Mouse (Mus musculus) hindbrain, embryonic 10.5 days (tissue): ENCODE data around the gene Rab6b. TPM values are rescaled to one million over a fixed set of nuclear protein-coding genes. Genes with fewer than 3 reads are reported as not detected.
A peak's percentile ranks its signal among the peaks of the same experiment; 100 is the strongest.

Experiments
- DNase-seq: peaks from one replicate; pipeline ENCODE4 v3.0.0-alpha.2; 2017; ENCODE audit warnings: low spot score
- H3K27ac ChIP-seq: fragments of 300-500 bp; sonication (generic); 2 replicates; pipeline ENCODE4 v1.5.1; 2016; ENCODE audit warnings: mild to moderate bottlenecking, moderate library complexity
- H3K27me3 ChIP-seq: fragments of 300-500 bp; sonication (generic); 2 replicates; pipeline ENCODE4 v1.6.1; 2016; ENCODE audit warnings: mild to moderate bottlenecking; ENCODE audit not compliant: poor library complexity, insufficient read depth, severe bottlenecking
- H3K36me3 ChIP-seq: fragments of 300-500 bp; sonication (generic); 2 replicates; pipeline ENCODE4 v1.6.1; 2016; ENCODE audit warnings: mild to moderate bottlenecking, moderate library complexity
- H3K4me1 ChIP-seq: fragments of 300-500 bp; sonication (generic); replicated peaks from 2 replicates; pipeline ENCODE4 v1.6.1; 2016; ENCODE audit warnings: mild to moderate bottlenecking
- H3K4me3 ChIP-seq: fragments of 300-500 bp; sonication (generic); 2 replicates; pipeline ENCODE4 v1.5.1; 2016; ENCODE audit warnings: mild to moderate bottlenecking, moderate library complexity
- H3K9me3 ChIP-seq: fragments of 300-500 bp; sonication (generic); 2 replicates; pipeline ENCODE4 v1.6.1; 2016; ENCODE audit warnings: mild to moderate bottlenecking, moderate library complexity
- WGBS: fragments of 180-500 bp; shearing (Covaris S2); methylation state at CpG from one replicate; pipeline ENCODE4 v1.1.7; 2016; 5-methylcytosine and 5-hydroxymethylcytosine counted together
- polyA plus RNA-seq: library from polyadenylated mRNA; unstranded; fragments of >200 nt; fragmentation: Nextera tagmentation; extraction: Ambion mirVana; gene quantifications from 2 replicates; pipeline ENCODE4 v1.2.1, GENCODE M21; 2016

The Rab6b gene
- polyA plus RNA-seq, 1 experiment from 2014 or later: 29.0 TPM

- WGBS: 18% methylated on average over 18 of the region's 18 CpGs
- peak overlapping the region; percentile 83 for H3K4me3 ChIP-seq
- no peaks in the 10 kb centered on the region for H3K9me3 ChIP-seq
- peak overlapping the region; percentile 92 for H3K27ac ChIP-seq
- peaks cover 7% of the 10 kb centered on the region; the same call in 1 of the 2 replicates for H3K36me3 ChIP-seq
- no peak for DNase-seq
- H3K4me1 ChIP-seq: peaks cover 62% of the 10 kb centered on the region
- peaks cover 55% of the 10 kb centered on the region for H3K27me3 ChIP-seq
Measured at GRCm38 (mm10) chr9:103110727-103111501, 673 bp upstream of the Rab6b start.

GRCm38 (mm10) chr9:103112471-103113271, 1.1 kb downstream of the Rab6b start:
- Histone ChIP-seq H3K27ac (peak overlapping the region; percentile 92), H3K36me3 (peaks cover 13% of the 10 kb centered on the region; the same call in 1 of the 2 replicates), H3K9me3 (no peaks in the 10 kb centered on the region), H3K4me3 (peak overlapping the region; percentile 83), H3K4me1 (peaks cover 79% of the 10 kb centered on the region), H3K27me3 (peaks cover 55% of the 10 kb centered on the region)
- no peak for DNase-seq
- under 1% methylated on average over 35 of the region's 35 CpGs for WGBS

DNA sequence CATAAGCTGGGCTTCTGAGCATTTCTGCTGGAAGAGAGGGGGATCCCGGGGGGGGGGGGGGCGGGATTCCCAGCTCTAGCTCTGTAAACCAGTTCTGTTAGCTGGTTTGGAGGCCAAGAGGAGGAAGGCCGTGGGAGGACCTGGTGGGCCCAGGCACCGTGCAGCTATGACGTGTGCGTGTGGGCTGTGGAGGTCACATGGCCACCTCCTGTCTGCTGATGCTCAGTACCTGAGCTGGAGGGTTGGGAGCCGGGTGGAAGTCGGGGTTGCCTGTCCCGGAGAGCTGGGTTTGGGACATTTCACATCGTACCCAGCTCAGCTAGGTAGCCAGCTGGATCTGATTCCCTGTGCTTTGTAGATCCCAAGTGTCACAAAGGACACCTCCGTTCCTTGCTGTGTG, 1.8 kb downstream of the Rab6b start:
- peaks cover 15% of the 10 kb centered on the region; the same call in 1 of the 2 replicates for H3K36me3 ChIP-seq
- peak overlapping the region; percentile 92 for H3K27ac ChIP-seq
- no peaks in the 10 kb centered on the region for H3K9me3 ChIP-seq
- 39% methylated on average over 11 of the region's 11 CpGs for WGBS
- peaks cover 86% of the 10 kb centered on the region for H3K4me1 ChIP-seq
- peak overlapping the region; percentile 83 for H3K4me3 ChIP-seq
- DNase-seq: no peak
- H3K27me3 ChIP-seq: peaks cover 55% of the 10 kb centered on the region

DNA sequence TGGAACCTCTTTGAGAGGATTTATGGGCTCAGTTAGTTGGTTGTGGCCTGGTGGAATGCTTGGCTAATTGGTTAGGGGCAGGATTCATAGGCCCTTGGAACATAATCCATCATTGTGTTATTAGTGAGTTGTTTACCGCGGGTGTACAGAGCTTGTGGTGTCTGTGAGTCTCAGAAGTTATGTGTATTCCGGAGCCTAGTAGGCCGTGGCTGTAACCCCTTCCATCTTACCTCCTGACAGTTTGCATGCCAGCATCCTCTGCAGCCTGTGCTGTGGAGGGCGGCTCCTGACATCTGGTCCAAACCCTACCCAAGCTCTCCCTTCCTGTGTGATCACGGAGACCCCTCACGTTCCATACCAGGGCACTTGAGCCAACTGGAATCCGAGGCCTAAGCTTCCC, 2.7 kb downstream of the Rab6b start:
- 78% methylated on average over 8 of the region's 8 CpGs for WGBS
- Histone ChIP-seq H3K27ac (0 out of 2 replicates have a peak overlapping the region, but pooled peaks have one; percentile 1), H3K9me3 (no peaks in the 10 kb centered on the region), H3K4me1 (peaks cover 92% of the 10 kb centered on the region), H3K36me3 (peaks cover 16% of the 10 kb centered on the region; the same call in 1 of the 2 replicates), H3K27me3 (peaks cover 55% of the 10 kb centered on the region), H3K4me3 (peak overlapping the region; percentile 83; the same call in 1 of the 2 replicates)
- DNase-seq: no peak

DNA sequence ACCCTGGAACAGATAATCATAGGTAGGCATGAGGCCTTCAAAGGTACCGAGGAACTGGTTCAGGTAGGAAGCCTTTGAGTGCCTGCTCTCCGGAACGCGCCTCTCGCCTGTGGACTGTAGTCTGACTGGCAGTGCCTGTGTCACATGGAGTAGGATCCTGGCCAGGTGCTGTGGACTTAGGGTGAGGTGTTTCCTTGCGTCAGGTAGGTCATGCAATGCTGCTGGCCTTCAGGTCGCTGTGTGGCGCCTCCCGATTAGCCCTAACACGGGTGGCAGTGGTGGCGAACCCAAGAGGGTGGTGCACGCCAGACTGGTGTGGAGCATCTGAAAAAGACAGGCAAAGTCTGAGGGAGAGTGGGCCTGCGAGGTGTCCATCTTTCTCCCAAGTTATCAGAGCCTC, 3.3 kb downstream of the Rab6b start:
- H3K9me3 ChIP-seq: no peaks in the 10 kb centered on the region
- peaks cover 16% of the 10 kb centered on the region; the same call in 1 of the 2 replicates for H3K36me3 ChIP-seq
- H3K27me3 ChIP-seq: peaks cover 49% of the 10 kb centered on the region
- peak overlapping the region; percentile 40; the same call in 1 of the 2 replicates for H3K27ac ChIP-seq
- H3K4me1 ChIP-seq: peaks cover 93% of the 10 kb centered on the region
- 89% methylated on average over 13 of the region's 13 CpGs for WGBS
- DNase-seq: no peak
- peak overlapping the region; percentile 9; the same call in 1 of the 2 replicates for H3K4me3 ChIP-seq

GRCm38 (mm10) chr9:103116941-103117340, 5.4 kb downstream of the Rab6b start:
- 80% methylated on average over 4 of the region's 4 CpGs for WGBS
- peaks cover 87% of the 10 kb centered on the region for H3K4me1 ChIP-seq

DNA sequence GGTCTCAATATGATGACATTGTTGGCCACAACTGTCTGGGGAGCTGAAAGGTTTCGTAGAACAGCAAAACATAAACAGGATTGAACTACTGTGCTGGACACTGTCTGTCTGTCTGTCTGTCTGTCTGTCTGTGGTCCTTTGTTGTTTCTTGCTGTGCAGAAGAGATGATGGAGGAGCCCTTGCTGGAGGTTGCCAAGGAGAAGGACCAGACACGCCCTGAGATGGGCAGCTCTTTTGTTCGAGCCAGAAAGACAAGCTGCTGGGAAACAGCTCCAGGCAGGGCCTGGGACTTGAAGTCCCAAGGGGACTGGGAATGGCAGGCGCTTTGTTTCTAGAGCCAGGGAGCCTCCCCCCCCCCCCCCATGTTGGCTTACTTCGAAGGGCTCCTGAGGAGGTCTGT, 5.9 kb downstream of the Rab6b start:
- Histone ChIP-seq H3K27ac (peak overlapping the region; percentile 87), H3K9me3 (no peaks in the 10 kb centered on the region), H3K36me3 (peaks cover 25% of the 10 kb centered on the region; the same call in 1 of the 2 replicates), H3K4me1 (peaks cover 81% of the 10 kb centered on the region), H3K27me3 (peaks cover 26% of the 10 kb centered on the region), H3K4me3 (no peak overlapping the region)
- 23% methylated on average over 5 of the region's 5 CpGs for WGBS
- peak; percentile 78 for DNase-seq

More at GRCm38 (mm10) chr9:103116941-103117340, 5.4 kb downstream of the Rab6b start:
- H3K27me3 ChIP-seq: peaks cover 32% of the 10 kb centered on the region
- no peak overlapping the region for H3K4me3 ChIP-seq
- peaks cover 20% of the 10 kb centered on the region; the same call in 1 of the 2 replicates for H3K36me3 ChIP-seq
- peak overlapping the region; percentile 87 for H3K27ac ChIP-seq
- DNase-seq: no peak
- no peaks in the 10 kb centered on the region for H3K9me3 ChIP-seq

GRCm38 (mm10) chr9:103117951-103118350, 6.4 kb downstream of the Rab6b start:
- Histone ChIP-seq H3K36me3 (peaks cover 28% of the 10 kb centered on the region; the same call in 1 of the 2 replicates), H3K4me3 (no peak overlapping the region), H3K27ac (peak overlapping the region; percentile 87), H3K9me3 (no peaks in the 10 kb centered on the region), H3K27me3 (peaks cover 22% of the 10 kb centered on the region), H3K4me1 (peaks cover 77% of the 10 kb centered on the region)
- 68% methylated on average over 8 of the region's 8 CpGs for WGBS
- no peak for DNase-seq

DNA sequence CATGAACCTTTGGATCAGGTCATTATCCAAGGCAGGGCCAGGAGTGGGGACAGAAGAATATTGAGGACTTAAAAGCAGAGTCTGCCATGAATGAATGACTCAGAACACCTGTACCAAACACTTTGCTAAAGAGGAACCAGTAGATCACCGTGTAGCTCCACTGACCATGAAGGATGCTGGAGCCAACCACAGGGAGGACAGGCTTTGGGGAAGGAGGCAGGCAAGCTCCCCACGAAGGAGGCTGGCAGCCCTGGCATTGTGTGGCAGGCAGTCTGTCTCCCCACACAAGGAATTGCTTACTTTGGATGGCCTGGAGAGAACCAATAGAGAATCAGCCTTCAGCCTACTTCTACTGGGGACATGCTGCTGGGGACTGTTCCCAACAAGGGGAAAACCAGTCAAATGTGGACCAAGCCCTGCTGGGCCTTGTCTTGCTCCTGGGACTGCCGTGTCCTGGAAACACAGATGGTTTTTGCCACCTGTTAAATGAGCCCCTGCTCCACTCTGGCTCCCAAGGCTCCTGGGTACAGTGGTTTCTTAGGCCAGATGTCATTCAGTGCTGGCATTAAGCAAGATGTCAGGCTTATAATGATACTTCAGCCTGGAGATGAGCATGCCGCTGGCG, 7.2 kb downstream of the Rab6b start:
- H3K27me3 ChIP-seq: peaks cover 14% of the 10 kb centered on the region
- no peak overlapping the region for H3K4me3 ChIP-seq
- peaks cover 69% of the 10 kb centered on the region for H3K4me1 ChIP-seq
- no peak for DNase-seq
- peak overlapping the region; percentile 87 for H3K27ac ChIP-seq
- peaks cover 33% of the 10 kb centered on the region; the same call in 1 of the 2 replicates for H3K36me3 ChIP-seq
- WGBS: 86% methylated on average over 5 of the region's 5 CpGs
- H3K9me3 ChIP-seq: no peaks in the 10 kb centered on the region

GRCm38 (mm10) chr9:103119781-103120180, 8.2 kb downstream of the Rab6b start:
- whole genome bisulfite sequencing: 83% methylated on average over 9 of the region's 9 CpGs
- Histone ChIP-seq H3K9me3 (no peaks in the 10 kb centered on the region), H3K27ac (peak overlapping the region; percentile 69), H3K27me3 (peaks cover 4% of the 10 kb centered on the region), H3K36me3 (peaks cover 37% of the 10 kb centered on the region), H3K4me3 (no peak overlapping the region), H3K4me1 (peaks cover 59% of the 10 kb centered on the region)
- DNase-seq: no peak

- DNase-seq: no peak
- WGBS: 47% methylated on average over 2 of the region's 2 CpGs
- Histone ChIP-seq H3K27me3 (no peaks in the 10 kb centered on the region), H3K4me1 (peaks cover 54% of the 10 kb centered on the region), H3K27ac (peak overlapping the region; percentile 69), H3K36me3 (peaks cover 34% of the 10 kb centered on the region), H3K4me3 (no peak overlapping the region), H3K9me3 (no peaks in the 10 kb centered on the region)
Measured at GRCm38 (mm10) chr9:103120231-103120630, 8.6 kb downstream of the Rab6b start.

DNA sequence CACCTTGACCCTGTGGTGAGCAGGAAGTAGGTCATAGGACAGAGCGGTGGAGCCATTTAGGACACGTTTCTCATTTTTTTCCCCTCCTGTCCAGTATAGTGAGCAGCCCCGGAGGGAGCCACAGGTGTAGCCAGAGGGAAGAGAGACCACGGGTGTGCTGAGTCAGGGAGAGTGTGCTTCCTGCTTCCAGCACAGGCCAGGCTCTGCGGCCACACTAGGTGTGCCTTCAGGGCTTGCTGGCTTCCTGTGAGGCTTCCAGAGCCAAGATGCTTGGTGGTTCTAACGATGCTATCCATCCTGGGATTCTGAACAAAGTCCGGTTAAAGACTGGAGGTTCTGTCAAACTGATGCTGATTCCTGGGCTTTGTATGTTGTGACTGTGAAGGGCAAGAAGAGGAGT, 10.0 kb downstream of the Rab6b start:
- no peak for DNase-seq
- Histone ChIP-seq H3K4me1 (peaks cover 43% of the 10 kb centered on the region), H3K27me3 (no peaks in the 10 kb centered on the region), H3K27ac (no peak overlapping the region), H3K36me3 (peaks cover 29% of the 10 kb centered on the region), H3K9me3 (no peaks in the 10 kb centered on the region), H3K4me3 (no peak overlapping the region)
- 88% methylated on average over 7 of the region's 7 CpGs for WGBS
